Mouse (Mus musculus): ENCODE measurements around the gene Loxl3.

The Loxl3 gene

DNA sequence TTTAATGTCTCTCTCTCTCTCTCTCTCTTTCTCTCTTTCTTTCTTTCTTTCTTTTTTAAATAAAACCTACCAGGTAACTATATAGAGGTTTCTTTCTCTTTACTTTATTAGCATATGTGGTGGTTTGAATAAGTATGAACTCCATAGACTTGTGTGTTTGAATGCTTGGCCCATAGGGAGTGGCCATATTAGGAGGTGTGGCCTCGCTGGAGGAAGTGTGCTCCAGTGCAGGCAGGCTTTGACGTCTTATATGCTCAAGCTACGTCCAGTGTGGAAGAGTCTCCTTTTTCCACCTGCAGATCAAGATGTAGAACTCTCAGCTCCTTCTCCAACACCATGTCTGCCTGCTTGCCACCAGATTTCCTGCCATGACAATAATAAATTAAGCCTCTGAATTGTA is 14.9 kb upstream of the Loxl3 start:
- no peak for DNase-seq

DNA sequence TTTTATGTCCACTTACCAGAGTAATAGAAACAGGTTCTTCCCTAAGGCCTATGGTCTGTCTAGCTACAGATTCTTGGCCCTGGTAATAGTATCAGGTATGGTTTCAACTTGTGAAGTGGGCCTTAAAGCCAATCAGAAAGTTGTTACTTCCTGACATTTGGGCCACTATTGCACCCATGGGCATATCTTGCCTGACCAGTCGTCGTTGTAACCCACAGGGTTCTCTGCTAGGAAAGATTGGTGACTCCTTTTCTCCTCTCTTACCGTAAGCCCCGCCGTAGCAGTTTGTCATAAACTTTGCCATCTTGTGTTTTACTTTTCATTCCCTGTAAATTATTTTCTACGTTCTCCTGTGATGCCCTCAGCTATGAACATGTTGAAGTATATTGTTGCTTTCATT is 13.9 kb upstream of the Loxl3 start:
- no peak for DNase-seq

DNA sequence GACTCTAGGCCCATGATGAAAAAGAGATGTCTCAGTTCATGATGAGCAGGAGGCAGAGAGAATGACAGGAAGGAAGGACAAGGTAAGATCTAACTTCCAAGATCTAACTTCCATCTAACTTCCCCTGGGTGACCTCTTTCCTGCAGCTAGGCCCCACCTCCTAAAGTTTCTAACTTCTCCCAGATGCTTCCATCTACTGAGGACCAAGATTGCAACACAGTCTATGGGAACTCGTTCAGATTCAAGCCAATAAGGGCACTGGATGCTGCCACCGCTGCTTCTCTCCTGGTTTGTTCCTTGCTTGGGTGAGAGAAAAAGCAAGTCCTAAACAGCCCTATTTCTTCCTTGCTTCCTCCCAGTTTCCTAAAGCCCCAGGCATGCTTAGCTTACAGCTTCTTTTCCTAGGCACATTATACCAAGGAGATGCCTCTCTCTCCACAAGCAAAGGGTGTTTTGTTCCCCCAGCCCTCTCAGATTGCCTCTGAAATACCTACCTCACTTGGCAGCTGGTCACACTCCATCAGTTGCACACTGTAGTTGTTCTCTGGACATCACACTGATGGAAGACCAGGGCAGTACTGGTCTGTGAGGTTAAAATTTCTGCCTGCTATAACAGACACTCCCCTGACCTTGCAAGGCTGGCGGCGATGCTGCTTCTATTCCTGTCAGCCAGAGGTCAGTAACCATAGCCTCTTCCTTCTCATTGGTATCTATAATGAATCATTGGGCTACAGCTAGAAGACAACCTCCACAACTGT is 13.0 kb upstream of the Loxl3 start:
- no peak for DNase-seq

DNA sequence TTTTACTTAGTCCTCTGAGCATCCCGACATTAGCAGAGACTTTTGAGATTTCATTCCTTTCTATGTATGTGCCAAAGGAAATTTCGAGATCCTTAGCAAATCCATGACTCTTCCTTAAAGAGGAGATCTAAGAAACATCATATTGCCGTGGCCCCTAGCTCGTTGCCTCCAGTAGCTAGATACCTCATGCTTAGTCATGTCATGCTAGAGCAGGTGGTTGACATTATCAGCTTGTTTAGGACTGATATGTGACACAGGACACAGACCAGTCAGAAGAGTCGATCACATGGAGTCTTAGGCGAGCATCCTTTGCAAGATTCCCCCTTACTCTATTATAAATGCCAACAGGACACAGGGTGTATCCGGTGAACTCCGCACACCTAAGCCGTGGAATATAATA is 11.0 kb upstream of the Loxl3 start:
- no peak for DNase-seq

DNA sequence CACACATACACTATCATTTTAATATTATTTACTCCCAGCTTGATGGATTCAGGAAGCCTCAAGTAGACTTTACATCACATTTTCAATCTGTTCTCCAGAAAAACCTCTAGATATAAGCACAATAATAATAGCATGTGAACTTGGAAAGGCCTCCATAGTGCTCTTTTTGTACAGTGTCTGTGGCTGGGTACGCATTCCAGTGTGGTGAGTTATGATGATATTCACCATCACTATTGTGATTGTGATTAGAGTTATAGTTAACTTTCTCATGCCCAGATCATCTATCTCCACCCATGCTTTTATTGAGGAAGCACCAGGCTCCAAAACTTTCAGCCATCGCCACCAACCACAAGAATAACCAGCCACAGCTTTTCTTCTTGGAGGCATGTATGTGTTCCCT is 10.2 kb upstream of the Loxl3 start:
- DNase-seq = no peak

DNA sequence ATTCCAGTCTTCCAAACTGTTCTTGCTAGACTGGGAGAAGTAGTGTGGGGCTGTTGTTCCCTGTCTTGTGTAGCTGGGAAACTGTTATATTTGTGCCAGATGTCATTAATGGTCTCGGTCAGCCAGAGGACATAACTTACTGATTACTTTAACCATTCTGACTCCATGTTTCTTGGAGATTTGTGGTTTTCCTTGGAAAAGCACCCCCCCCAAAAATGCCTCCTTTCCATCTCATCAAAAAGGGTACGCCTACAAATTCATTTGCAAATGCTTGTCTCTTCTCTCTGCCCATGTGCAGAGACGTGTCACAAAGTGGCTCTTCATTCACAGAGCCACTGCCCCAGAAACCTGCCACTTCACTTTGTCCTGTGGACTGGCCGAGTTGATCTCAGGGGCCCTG is 9.6 kb upstream of the Loxl3 start:
- no peak for DNase-seq

DNA sequence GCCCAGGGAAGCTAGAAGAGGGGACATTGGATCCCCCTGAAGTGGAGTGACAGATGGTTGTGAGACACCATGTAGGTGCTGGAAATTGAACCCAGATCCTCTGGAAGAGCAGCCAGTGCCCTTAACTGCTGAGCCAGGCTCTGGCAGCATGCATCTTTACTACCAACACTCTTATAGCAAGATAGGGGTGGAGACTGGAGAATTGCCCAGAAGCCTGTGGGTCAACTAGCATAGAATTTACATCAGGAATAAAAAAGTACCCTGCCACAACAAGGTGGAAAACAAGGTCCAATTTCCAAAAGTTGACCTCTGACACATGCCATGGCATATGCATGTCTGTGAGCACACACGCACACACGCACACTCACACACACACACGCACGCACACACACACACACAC is 8.8 kb upstream of the Loxl3 start:
- no peak for DNase-seq

DNA sequence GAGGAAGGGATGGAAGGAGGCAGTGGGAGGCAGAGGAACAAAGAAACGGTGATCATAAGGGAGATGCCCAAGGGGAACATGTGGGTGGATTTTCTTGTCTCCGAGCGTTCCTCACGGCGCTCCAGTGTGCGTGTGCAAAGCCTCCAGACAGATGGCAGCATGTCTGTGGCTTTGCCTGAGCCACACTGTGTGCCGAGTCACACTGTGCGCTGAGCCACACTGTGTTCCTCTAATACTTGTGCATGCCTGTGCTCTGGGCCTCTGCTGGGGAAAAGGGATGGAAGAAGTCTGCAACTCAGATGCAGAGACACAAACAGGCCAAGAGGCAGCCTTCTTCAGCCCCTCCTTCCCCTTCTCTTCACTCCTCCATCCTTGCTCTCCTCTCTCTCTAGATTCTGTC is 6.7 kb upstream of the Loxl3 start:
- no peak for DNase-seq

DNA sequence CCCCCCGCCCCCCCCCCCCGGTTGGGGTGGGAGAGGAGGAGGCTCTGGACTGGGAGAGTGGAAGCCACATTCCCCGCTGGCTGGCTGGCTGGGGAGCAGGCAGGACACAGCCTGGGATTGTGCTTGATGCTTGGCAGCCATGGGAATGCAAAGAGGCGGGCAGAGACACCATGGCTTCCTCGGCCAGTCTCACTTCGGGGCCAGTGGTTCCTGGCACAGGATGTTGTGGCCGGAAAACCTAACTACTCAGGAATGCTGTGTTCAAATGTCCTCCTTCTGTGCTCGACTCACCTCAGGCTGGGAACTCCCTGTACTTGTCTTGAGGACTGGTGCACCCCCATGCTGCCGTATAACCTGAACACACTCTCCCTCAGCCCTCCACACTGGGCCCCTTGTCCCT is 6.3 kb upstream of the Loxl3 start:
- DNase-seq = no peak

DNA sequence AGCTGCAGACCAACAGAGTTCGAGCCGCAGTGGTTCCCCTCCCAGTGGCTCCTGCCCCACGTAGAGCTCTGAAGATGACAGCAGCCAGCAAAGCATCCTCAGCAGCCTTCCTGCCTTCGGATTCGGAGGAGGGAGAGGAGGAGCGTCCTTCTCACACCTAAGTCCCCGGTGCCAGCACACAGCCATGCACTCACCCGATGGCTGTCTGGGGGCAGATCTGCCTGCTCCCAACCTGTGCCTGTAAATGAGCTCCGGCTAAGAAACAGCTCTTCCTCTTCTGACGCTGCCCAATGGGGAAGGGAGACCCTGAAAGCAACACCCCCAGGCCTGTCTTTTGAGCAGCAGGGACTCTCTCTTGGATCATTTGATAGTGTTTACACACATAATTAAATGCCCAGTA is 4.2 kb upstream of the Loxl3 start:
- no peak for DNase-seq

DNA sequence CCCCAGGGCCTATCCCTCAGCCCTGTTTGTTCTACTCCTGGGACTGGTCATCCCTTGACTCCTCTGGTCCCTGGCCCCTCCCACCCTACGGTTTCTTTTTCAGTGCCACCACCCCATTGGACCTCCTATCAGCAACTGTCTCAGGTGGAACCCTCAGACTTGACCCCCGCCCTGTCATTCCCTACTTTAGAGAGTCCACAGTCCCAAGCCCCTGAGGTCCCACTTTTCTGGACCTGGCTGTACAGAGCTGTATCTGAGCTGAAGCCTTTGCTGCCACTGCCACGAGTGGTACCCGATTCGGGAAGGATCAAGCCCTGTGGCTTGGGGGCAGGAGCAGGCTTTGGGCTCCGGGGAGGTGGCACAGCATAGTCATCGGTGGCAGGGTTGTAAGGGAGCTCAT is 2.9 kb upstream of the Loxl3 start:
- DNase-seq = no peak

DNA sequence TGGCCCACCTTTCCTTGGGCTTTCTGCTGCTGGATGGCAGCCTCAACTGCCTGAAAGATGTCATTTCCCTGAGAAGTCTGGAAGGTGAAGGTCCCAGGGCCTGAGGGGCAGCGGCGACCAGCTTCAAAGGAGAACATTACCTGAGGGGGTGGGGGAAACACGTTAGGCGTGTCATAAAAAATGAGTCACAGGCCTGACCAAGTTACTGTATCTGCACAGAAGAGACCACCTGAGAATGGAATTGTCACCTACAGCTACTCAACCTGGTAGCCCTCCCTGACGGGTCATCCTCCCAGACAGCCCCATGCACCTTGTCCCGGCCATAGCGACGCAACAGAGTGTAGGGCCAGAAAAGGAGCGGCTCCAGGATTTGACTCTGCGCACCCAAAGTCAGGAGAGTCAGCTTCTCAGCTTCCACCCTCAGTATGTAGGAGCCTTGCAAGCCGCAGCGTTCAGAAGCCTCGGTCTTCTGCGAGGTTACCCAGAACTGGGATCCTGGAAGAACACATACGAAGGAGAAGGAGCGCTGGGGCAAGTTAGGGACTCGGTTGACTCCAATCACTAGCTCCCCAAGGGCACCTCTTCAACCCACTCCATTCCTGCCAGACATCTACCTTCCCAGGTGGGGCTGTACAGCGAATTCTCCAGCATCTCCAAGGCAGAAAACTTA is 1.9 kb upstream of the Loxl3 start:
- no peak for DNase-seq

DNA sequence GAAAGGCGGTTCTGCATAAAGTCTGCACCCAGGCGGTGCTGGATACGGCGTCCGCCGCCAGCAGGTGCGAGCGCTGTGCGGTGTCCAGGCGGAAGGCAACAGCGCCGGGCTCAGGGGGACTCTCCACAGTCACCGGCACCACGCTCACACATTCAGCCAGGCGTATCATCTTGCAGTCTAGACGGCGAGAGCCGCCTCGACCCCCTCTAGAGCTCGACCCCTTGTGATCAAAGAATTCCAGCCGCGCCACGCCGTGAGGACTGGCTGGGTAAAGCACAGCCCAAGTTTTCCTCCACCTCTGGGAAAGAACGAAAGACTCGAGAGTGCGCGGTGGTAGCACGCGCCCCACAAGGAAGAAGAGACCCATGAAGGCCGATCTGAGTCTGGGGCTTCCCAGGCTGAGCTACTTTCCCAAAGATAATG is 1.2 kb upstream of the Loxl3 start:
- DNase-seq = peak; percentile 39

DNA sequence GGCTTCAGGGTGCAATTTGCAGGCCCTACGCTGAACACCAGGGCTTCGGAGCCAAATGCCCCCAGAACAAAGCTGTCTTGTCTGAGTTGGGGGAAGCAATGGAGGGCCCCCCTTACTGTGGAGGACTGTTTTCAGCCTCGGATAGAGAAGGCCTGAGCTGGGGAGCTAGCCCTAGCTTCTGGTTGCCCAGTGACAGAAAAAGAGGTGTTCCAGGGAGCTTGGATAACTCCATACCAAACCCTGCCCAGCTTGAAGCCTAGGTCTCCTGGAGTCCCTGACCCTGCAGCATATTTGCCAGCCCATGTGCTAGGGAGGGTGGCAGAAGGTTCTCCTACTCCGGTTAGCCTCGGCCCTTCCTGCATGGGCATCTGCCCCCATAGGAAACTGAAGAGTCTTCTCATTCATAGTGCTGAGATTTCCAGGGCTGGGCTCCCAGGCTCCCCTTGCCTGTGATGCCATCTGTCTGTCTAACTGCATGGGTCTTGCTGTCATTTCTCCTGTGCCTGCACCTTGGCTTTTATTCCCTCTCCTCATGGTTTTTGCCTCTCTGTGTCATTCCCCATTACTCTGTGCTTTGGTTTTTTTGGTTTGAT is 586 bp downstream of the Loxl3 start:
- no peak for DNase-seq

DNA sequence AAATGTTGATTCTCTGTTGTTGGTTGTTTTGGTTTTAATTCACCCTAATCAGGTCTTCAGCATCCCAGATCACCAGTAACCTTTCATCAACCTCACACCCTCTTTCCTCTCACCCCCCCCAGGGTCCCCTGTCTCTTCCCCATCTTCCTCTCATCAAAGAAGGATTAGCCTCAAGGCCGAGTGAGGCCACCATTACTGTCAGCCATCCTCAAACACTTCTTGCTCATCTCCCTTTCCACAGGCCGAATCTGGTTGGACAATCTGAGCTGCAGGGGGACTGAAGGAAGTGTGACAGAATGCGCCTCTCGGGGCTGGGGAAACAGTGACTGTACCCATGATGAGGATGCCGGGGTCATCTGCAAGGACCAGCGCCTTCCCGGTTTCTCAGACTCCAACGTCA is 3.2 kb downstream of the Loxl3 start:
- no peak for DNase-seq

DNA sequence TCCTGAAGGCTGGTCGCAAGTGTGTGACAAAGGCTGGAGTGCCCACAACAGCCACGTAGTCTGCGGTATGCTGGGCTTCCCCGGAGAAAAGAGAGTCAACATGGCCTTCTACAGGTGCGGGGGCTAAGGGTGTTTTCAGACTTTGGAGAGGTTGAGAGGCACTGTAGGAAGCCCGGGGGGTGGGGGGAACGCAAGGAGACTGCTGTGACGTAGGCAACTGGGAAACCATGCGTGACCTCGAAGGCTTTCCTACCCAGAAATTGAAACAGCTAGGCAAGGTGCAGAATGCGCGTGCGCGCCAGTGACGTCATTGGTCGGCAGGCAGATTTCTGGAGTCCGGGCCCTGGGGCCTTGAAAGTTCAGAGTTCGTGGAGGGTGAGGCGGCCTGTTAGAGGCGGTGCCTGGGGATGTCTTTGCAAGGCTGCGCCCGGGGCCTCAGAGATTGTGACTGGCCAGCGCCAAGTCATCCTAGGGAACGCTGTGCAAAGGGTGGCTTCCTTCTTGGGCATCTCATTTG is 4.6 kb downstream of the Loxl3 start:
- peak; percentile 81 for DNase-seq

DNA sequence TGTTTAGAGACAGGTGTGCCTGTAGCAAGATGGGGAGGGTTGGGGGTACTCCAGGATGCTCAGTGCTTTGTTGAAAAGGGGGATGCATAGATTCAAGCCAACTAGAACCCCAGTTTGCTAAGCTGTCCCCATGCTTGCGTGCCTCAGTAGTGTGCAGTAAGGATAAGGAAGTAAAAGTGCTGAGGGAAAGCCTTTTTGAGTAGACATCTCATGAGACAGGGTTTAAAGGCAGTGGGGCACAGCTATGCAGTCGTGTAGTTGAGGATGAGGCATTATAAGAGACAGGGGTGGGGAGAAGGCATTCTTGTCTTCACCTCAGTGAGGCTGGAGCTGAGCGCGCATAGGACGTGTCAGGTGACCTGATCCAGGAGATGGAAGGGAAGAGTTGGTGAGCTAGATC is 6.6 kb downstream of the Loxl3 start:
- DNase-seq = no peak

DNA sequence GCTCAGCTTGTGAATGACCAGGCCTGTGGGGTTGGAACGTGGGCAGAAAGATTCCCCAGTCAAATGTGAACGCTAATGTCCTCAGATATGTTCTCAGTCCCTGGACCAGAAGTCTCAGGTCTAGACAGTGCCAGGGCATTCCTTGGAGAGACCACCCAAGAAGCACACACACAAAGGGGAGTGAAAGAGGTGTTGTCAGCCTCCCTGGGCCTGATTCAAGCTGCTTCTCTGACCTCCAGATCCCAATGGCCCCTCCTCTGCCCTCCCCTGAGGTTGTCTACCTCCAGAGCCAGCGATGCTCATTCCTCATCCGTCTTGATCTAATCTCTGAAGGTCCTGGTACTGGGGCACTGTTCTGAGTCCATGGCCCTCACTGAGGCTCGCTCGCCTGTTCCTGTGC is 9.6 kb downstream of the Loxl3 start:
- DNase-seq = no peak

DNA sequence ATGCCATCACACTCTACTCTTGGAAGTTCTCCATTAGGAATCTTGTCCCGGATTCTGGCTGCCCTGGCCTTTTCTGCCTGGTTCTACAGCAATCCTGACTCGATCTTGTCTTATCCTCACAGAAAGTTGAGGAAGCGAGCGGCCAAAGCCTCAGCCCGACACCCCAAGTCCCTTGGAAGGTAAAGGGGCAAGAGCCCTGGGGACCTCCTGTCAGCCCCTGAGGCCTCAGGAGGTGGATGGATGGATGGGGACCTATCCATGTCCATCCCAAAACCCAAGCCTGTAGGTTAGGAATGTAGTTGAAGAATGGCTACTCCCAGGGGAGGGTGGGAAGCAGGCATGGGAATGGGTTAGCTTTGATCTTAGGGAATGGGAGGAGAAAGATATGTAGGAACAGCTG is 10.0 kb downstream of the Loxl3 start:
- no peak for DNase-seq

DNA sequence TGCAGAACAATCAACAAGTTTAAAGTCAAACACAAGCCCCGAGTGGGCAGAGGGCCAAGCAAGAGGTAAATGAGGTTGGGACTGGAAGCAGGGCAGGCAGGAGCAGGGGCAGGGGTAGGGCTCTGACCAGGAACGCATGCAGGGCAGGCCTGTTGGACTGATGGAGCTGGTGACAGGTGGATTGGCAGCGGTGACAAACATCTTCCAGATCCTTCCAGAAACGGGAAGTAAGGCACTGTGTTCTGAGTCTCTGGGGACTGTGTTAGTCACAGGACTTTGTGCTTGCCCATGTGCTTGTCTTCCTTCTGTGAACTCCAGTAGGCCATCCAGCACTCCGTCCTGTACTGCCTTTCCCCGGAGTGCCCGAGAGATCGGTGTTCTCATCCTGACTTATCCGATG is 10.8 kb downstream of the Loxl3 start:
- DNase-seq = no peak

DNA sequence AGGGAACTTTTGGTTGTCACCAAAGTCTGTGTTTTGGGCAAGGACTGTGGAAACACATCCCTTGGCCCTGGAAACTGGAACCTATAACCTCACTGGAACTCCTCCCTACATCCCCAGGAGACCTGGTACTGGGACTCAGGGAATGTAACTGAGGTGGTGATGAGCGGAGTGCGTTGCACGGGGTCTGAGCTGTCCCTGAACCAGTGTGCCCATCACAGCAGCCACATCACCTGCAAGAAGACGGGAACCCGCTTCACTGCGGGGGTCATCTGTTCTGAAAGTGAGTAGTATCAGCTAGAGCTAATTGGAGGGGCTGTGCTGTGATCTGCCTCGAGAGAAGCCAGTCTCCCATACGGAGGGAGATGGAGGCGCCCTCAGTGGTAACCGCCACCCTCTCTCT is 15.4 kb downstream of the Loxl3 start:
- no peak for DNase-seq

DNA sequence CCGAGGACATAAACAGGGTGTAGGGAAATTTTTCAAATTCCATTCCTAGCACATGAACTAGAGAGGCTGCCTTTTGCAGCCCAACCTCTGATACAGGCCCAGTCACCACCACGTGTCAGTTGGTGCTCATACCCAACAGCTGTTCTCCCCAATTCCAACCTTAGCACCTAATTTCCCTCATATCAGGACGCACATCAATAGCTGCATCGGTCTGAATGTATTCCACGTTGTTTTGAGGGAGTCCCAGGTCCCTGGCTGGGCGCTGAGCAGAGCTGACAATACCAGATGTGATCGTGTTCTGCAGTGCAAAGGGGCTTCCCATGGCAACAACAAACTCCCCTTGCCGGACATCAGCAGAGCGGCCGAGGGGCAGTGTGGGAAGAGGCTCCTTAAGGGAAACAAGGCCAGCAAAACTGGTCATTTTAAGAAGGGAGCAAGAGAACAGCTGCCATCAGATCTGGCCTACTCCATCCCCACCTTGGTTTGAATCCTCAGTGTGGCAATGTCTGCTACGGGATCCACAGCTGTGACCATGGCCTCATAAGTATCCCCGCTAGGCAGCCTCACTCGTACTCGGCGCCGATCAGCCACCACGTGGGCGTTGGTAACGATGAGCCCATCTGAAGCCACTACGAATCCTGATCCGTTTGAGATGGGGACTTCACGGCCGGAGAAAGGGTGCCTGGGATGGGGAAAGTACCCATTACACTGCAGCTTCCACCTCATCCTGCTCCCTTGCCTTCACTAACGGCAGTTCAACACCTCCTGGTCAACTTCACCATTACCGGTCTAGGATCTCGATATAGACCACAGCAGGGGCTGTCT is 19.4 kb downstream of the Loxl3 start:
- DNase-seq = peak; percentile 38

DNA sequence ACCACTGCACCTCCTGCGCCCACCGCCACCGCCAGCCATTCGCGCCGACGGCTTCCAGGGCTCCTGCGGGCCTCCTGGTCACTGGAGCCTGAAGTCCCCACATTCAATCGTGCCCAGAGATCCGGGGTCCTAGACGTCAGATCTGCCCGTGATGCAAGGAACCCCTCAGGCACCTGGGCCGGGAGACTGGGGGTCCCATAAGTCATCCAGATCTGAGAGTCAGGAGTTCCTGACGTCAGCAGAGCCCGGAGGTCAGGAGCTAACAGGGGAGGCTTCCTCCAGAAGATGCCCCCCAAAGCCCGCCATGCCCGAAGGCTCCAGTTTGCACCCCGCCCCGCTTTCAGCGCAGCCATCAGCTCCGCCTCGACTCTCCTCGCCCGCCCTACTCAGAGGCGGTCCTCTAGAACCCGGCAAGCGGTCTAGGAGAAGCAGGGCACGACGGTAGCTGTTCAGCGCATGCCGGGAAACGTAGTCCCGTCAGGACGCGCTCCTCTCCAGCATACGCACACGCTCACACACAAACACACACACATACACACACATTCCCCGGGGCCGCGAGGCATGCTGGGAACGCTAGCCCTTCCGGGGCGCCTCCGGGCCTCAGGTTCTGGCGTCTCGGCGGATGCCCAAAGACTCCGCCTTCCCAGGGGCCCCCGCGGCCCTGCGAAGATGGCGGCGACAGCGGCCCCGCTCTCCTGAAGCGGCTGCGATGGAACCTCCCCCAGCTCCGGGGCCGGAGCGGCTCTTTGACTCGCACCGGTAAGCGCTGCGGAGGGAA is 20.3 kb downstream of the Loxl3 start, which contains the start of gene Aup1:
Gene Aup1 (plus strand): TSS at position 448 of the 778 bp plus-strand sequence.
- peak; percentile 97 for DNase-seq
